In the genomic region with DNA sequence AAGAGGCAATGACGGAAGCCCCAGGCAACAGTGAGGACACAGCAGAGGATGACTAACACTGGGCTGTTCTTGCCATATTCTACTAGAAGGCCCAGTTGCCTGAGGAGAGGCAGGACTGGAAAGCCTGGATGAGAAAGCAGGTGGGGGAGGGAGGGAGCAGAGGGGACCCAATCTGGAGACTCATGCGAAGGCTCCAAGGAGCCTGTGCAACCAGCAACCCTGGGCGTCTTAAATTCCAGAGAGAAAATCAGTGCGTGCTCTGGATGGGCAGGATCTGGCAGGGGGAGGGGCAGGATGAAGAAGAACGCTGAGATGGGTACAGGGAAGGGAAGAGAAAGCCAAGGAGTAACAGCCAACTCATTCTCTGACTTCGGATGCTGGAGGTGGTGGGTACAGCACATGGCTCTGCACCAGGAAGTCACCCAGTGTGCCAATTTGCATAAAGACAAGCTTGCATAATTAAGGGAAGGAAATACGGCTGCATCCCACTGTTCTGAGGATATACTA, we compare ENCODE assay signal across 10 mouse cellular contexts. TPM values are rescaled to one million over a fixed set of nuclear protein-coding genes. Genes with fewer than 3 reads are reported as not detected.
DNase-seq lines count a peak whose midpoint lies in the region; ATAC-seq lines count a peak whose summit lies in the region.
"Had no signal": no experiment of that assay in that cellular context is flagged by ENCODE, and none has a peak within 500 bp of the region (broad histone marks: within the 10 kb centered on the region; RNA-seq: fewer than 3 reads in every experiment).

No protein-coding gene starts in this region.

- ATAC-seq in granulocyte monocyte progenitor cell, adult 5-6 weeks (replicated peaks; ENCODE audit: poor library complexity, severe bottlenecking): peak; percentile 79
- ATAC-seq: inflammation-experienced regulatory T-cells, adult 6 months had no signal

- intact Hi-C loops in left cerebral cortex, postnatal 36 days (cut with DNase I): no loop called here
- intact Hi-C loops in gastrocnemius, postnatal 36 days (cut with DNase I): no loop called here

- peak; percentile 59 to 66 for DNase-seq in cerebellum, postnatal 10 days
- DNase-seq in cerebellum, adult 9-11 months: no peak
- peak; percentile 62 for DNase-seq in adrenal gland, postnatal 14 days
- peak; percentile 58 to 69 for DNase-seq in left cerebral cortex, postnatal 36 days (ENCODE audit: low spot score in 2 of 2)
- DNase-seq in gastrocnemius, postnatal 36 days: no peak
- no peak for DNase-seq in c-Kit-positive CD71-positive TER-119-positive erythroid progenitor cells, embryonic 14.5 days (ENCODE audit: low spot score)
- DNase-seq in heart, postnatal 4 days: no peak
- DNase-seq: cerebellum, adult 18-20 months had no signal

RNA-seq across cellular contexts. Expression of a gene that starts 42.2 kb away (rescaled TPM):
- total RNA-seq in adrenal gland, postnatal 14 days (2021): 107 and 111 TPM in 2 replicates
- total RNA-seq in granulocyte monocyte progenitor cell, adult 5-6 weeks (2014; fragmentation: Nextera tagmentation): 71.4 and 91.9 TPM in 2 replicates
- total RNA-seq in granulocyte monocyte progenitor cell, adult 5-6 weeks (2017): 143 and 157 TPM in 2 replicates
- total RNA-seq in left cerebral cortex, postnatal 36 days (2021): 10 to 100 TPM; 12.2 to 21.9 TPM
- total RNA-seq in gastrocnemius, postnatal 36 days (2021): 1 to 10 TPM; 1.3 to 1.6 TPM
- 1 to 10 TPM; 2.8 to 3.0 TPM for total RNA-seq in heart, postnatal 4 days (2021)

Comparison
In these comparisons a context has a peak if more than half of its experiments do, and no peak if none do; other contexts are left out.
1. DNase-seq: peak in cerebellum, postnatal 10 days (2 of 2), adrenal gland, postnatal 14 days (single experiment) and left cerebral cortex, postnatal 36 days (2 of 2); none in cerebellum, adult 9-11 months (single experiment), gastrocnemius, postnatal 36 days (0 of 2), c-Kit-positive CD71-positive TER-119-positive erythroid progenitor cells, embryonic 14.5 days (single experiment) and heart, postnatal 4 days (single experiment).